Mouse (Mus musculus) testis, adult 2 months (tissue): ENCODE data around the gene Mmp24. TPM values are rescaled to one million over a fixed set of nuclear protein-coding genes. Genes with fewer than 3 reads are reported as not detected.

ENCODE experiments used
- H3K27ac ChIP-seq: fragments of 200-500 bp; 2 replicates; pipeline ENCODE4 v1.5.1; 2012; ENCODE audit warnings: low read depth, low read length; ENCODE audit not compliant: control insufficient read depth, insufficient read depth
- H3K27me3 ChIP-seq: fragments of 200-500 bp; 2 replicates; pipeline ENCODE4 v1.6.1; 2012; ENCODE audit warnings: mild to moderate bottlenecking, low read length, moderate library complexity; ENCODE audit not compliant: control insufficient read depth, insufficient read depth
- H3K36me3 ChIP-seq: fragments of 200-500 bp; 2 replicates; pipeline ENCODE4 v1.6.1; 2012; ENCODE audit warnings: mild to moderate bottlenecking, low read length; ENCODE audit not compliant: control insufficient read depth, insufficient read depth
- H3K4me1 ChIP-seq: fragments of 200-500 bp; 2 replicates; pipeline ENCODE4 v1.6.1; 2012; ENCODE audit warnings: low read length; ENCODE audit not compliant: control insufficient read depth, insufficient read depth
- H3K4me3 ChIP-seq: fragments of 200-500 bp; 2 replicates; pipeline ENCODE4 v1.5.1; 2012; ENCODE audit warnings: low read depth, mild to moderate bottlenecking, low read length, moderate library complexity, mixed read lengths; ENCODE audit not compliant: control insufficient read depth
- CTCF ChIP-seq: fragments of 200-500 bp; IDR thresholded peaks from 2 replicates; pipeline ENCODE4 v1.5.1; 2012; ENCODE audit warnings: low read depth, mild to moderate bottlenecking, inconsistent platforms, low read length, moderate library complexity; ENCODE audit not compliant: control insufficient read depth, insufficient read depth, insufficient replicate concordance
- POLR2A ChIP-seq: fragments of 200-500 bp; IDR thresholded peaks from 2 replicates; pipeline ENCODE4 v1.6.1; 2012; ENCODE audit warnings: low read depth, mild to moderate bottlenecking, inconsistent platforms, low read length, moderate library complexity; ENCODE audit not compliant: control insufficient read depth
- polyA plus RNA-seq: library from polyadenylated mRNA; depleted of rRNA; stranded (reverse); fragments of >200 nt; gene quantifications from 2 replicates; pipeline ENCODE4 v1.2.3, GENCODE M21; 2012

Mmp24 gene
- polyA plus RNA-seq, 1 experiment = 2.1 TPM

GRCm38 (mm10) chr2:155834732-155835131, 59.6 kb downstream of the Mmp24 start, which contains the start of gene Fam83c:
Fam83c (minus strand) TSS chr2:155834854.
- H3K4me3 ChIP-seq = no peak within 1 kb of the TSS
- H3K27ac ChIP-seq = no peak within 1 kb of the TSS
- TF ChIP-seq POLR2A (no peak), CTCF (no peak)
- H3K36me3 ChIP-seq = no peaks in the 10 kb centered on the region
- H3K4me1 ChIP-seq = no peaks in the 10 kb centered on the region; the same call in 1 of the 2 replicates
- no peaks in the 10 kb centered on the region for H3K27me3 ChIP-seq

GRCm38 (mm10) chr2:155837961-155838360, 62.8 kb downstream of the Mmp24 start:
- Histone ChIP-seq H3K4me3 (no peak overlapping the region), H3K36me3 (no peaks in the 10 kb centered on the region), H3K27me3 (no peaks in the 10 kb centered on the region), H3K27ac (no peak overlapping the region), H3K4me1 (no peaks in the 10 kb centered on the region; the same call in 1 of the 2 replicates)
- TF ChIP-seq CTCF (no peak), POLR2A (no peak)

GRCm38 (mm10) chr2:155838961-155839360, 63.8 kb downstream of the Mmp24 start:
- Histone ChIP-seq H3K36me3 (no peaks in the 10 kb centered on the region), H3K4me1 (no peaks in the 10 kb centered on the region; the same call in 1 of the 2 replicates), H3K4me3 (no peak overlapping the region), H3K27me3 (no peaks in the 10 kb centered on the region), H3K27ac (no peak overlapping the region)
- no peak for TF ChIP-seq POLR2A

GRCm38 (mm10) chr2:155846930-155847329, 71.8 kb downstream of the Mmp24 start:
- no peak overlapping the region for H3K4me3 ChIP-seq
- H3K27me3 ChIP-seq = no peaks in the 10 kb centered on the region
- no peaks in the 10 kb centered on the region; the same call in 1 of the 2 replicates for H3K36me3 ChIP-seq
- no peaks in the 10 kb centered on the region for H3K4me1 ChIP-seq
- no peak overlapping the region for H3K27ac ChIP-seq
- TF ChIP-seq POLR2A = no peak
- no peak for TF ChIP-seq CTCF

GRCm38 (mm10) chr2:155848291-155848690, 73.1 kb downstream of the Mmp24 start:
- no peak overlapping the region for H3K4me3 ChIP-seq
- no peak overlapping the region for H3K27ac ChIP-seq
- no peaks in the 10 kb centered on the region for H3K27me3 ChIP-seq
- H3K4me1 ChIP-seq = no peaks in the 10 kb centered on the region
- TF ChIP-seq CTCF (peak; percentile 80; the same call in 1 of the 2 replicates), POLR2A (no peak)
- no peaks in the 10 kb centered on the region; the same call in 1 of the 2 replicates for H3K36me3 ChIP-seq

- Histone ChIP-seq H3K27me3 (no peaks in the 10 kb centered on the region), H3K4me3 (no peak overlapping the region), H3K36me3 (no peaks in the 10 kb centered on the region; the same call in 1 of the 2 replicates)
These were observed 74.3 kb downstream of the Mmp24 start for GRCm38 (mm10) chr2:155849464-155849863.

GRCm38 (mm10) chr2:155850120-155850519, 75.0 kb downstream of the Mmp24 start:
- Histone ChIP-seq H3K27ac (no peak overlapping the region), H3K4me1 (no peaks in the 10 kb centered on the region), H3K27me3 (no peaks in the 10 kb centered on the region), H3K4me3 (no peak overlapping the region), H3K36me3 (no peaks in the 10 kb centered on the region; the same call in 1 of the 2 replicates)
- TF ChIP-seq POLR2A (no peak), CTCF (no peak)

More at GRCm38 (mm10) chr2:155849464-155849863, 74.3 kb downstream of the Mmp24 start:
- no peak overlapping the region for H3K27ac ChIP-seq
- no peaks in the 10 kb centered on the region for H3K4me1 ChIP-seq
- no peak for TF ChIP-seq CTCF
- TF ChIP-seq POLR2A = no peak

- H3K27ac ChIP-seq = no peak overlapping the region
- H3K4me3 ChIP-seq = no peak overlapping the region
- TF ChIP-seq CTCF = no peak
- no peak for TF ChIP-seq POLR2A
- no peaks in the 10 kb centered on the region for H3K36me3 ChIP-seq
- H3K27me3 ChIP-seq = no peaks in the 10 kb centered on the region
- H3K4me1 ChIP-seq = no peaks in the 10 kb centered on the region
These were observed 77.4 kb downstream of the Mmp24 start for GRCm38 (mm10) chr2:155852536-155852935.
